Mouse (Mus musculus) embryo, embryonic 9.5 days (tissue): ENCODE measurements around the gene Phactr3.

Experiments
- DNase-seq: peaks from one replicate; pipeline ENCODE4 v3.0.0-alpha.2; 2017; ENCODE audit errors: extremely low spot score

Phactr3 gene

GRCm38 (mm10) chr2:178193445-178193844 is 74.7 kb downstream of the Phactr3 start:
- DNase-seq, result no peak

- no peak for DNase-seq
Observed at GRCm38 (mm10) chr2:178194908-178195307, 76.1 kb downstream of the Phactr3 start.

GRCm38 (mm10) chr2:178196038-178196437 is 77.3 kb downstream of the Phactr3 start:
- DNase-seq, result no peak

- DNase-seq, result no peak
Observed at GRCm38 (mm10) chr2:178197542-178197941, 78.8 kb downstream of the Phactr3 start.

GRCm38 (mm10) chr2:178204455-178204854 is 85.7 kb downstream of the Phactr3 start:
- DNase-seq, result no peak

- DNase-seq, result no peak
Observed at GRCm38 (mm10) chr2:178208186-178208600, 89.4 kb downstream of the Phactr3 start.

- DNase-seq, result no peak
Observed at GRCm38 (mm10) chr2:178213826-178214225, 95.1 kb downstream of the Phactr3 start.

GRCm38 (mm10) chr2:178214531-178214930 is 95.8 kb downstream of the Phactr3 start:
- no peak for DNase-seq

- no peak for DNase-seq
Observed at GRCm38 (mm10) chr2:178218461-178218860, 99.7 kb downstream of the Phactr3 start.

GRCm38 (mm10) chr2:178219454-178220147 is 100.8 kb downstream of the Phactr3 start:
- no peak for DNase-seq

- DNase-seq, result no peak
Observed at GRCm38 (mm10) chr2:178220148-178220717, 101.5 kb downstream of the Phactr3 start.

GRCm38 (mm10) chr2:178221003-178221402 is 102.2 kb downstream of the Phactr3 start:
- DNase-seq, result no peak

GRCm38 (mm10) chr2:178229231-178229630 is 110.5 kb downstream of the Phactr3 start:
- no peak for DNase-seq

GRCm38 (mm10) chr2:178233487-178233886 is 114.7 kb downstream of the Phactr3 start:
- no peak for DNase-seq

- DNase-seq, result no peak
Observed at GRCm38 (mm10) chr2:178237056-178237455, 118.3 kb downstream of the Phactr3 start.

GRCm38 (mm10) chr2:178238503-178238902 is 119.7 kb downstream of the Phactr3 start:
- DNase-seq, result no peak

- DNase-seq, result no peak
Observed at GRCm38 (mm10) chr2:178240886-178241285, 122.1 kb downstream of the Phactr3 start.

- peak; percentile 15 for DNase-seq
Observed at GRCm38 (mm10) chr2:178241374-178241773, 122.6 kb downstream of the Phactr3 start.

GRCm38 (mm10) chr2:178242996-178243395 is 124.2 kb downstream of the Phactr3 start:
- DNase-seq, result no peak

GRCm38 (mm10) chr2:178244866-178245265 is 126.1 kb downstream of the Phactr3 start:
- DNase-seq, result no peak

- DNase-seq, result no peak
Observed at GRCm38 (mm10) chr2:178245841-178246240, 127.1 kb downstream of the Phactr3 start.

GRCm38 (mm10) chr2:178246767-178247166 is 128.0 kb downstream of the Phactr3 start:
- DNase-seq, result no peak

GRCm38 (mm10) chr2:178247274-178247673 is 128.5 kb downstream of the Phactr3 start:
- DNase-seq, result no peak
